Mouse (Mus musculus): Measurements from ENCODE around the gene Fsd1.

Fsd1 gene

GRCm38 (mm10) chr17:55963171-55963570 lies 23.1 kb upstream of the Fsd1 start:
- DNase-seq (ENCODE audit: low spot score): peak; percentile 52

- no peak for DNase-seq (ENCODE audit: low spot score)
Measured at GRCm38 (mm10) chr17:55964496-55964895, 21.8 kb upstream of the Fsd1 start.

- no peak for DNase-seq (ENCODE audit: low spot score)
Measured at GRCm38 (mm10) chr17:55964996-55965395, 21.3 kb upstream of the Fsd1 start.

- DNase-seq (ENCODE audit: low spot score): no peak
Measured at GRCm38 (mm10) chr17:55967186-55967585, 19.1 kb upstream of the Fsd1 start.

GRCm38 (mm10) chr17:55968210-55968609 lies 18.1 kb upstream of the Fsd1 start:
- DNase-seq (ENCODE audit: low spot score): no peak

GRCm38 (mm10) chr17:55969560-55969959 lies 16.7 kb upstream of the Fsd1 start:
- DNase-seq (ENCODE audit: low spot score): no peak

- no peak for DNase-seq (ENCODE audit: low spot score)
Measured at GRCm38 (mm10) chr17:55969966-55970891, 16.1 kb upstream of the Fsd1 start, which contains the start of gene Shd. Gene Shd, plus strand, starts transcription at chr17:55970467.

- DNase-seq (ENCODE audit: low spot score): no peak
Measured at GRCm38 (mm10) chr17:55971453-55971852, 14.9 kb upstream of the Fsd1 start.

- DNase-seq (ENCODE audit: low spot score): peak; percentile 76
Measured at GRCm38 (mm10) chr17:55976255-55976862, 9.9 kb upstream of the Fsd1 start.

- no peak for DNase-seq (ENCODE audit: low spot score)
Measured at GRCm38 (mm10) chr17:55977301-55977700, 9.0 kb upstream of the Fsd1 start.

- no peak for DNase-seq (ENCODE audit: low spot score)
Measured at GRCm38 (mm10) chr17:55990278-55990898, 4.1 kb downstream of the Fsd1 start.

- DNase-seq (ENCODE audit: low spot score): peak; percentile 43
Measured at GRCm38 (mm10) chr17:55996007-55996406, 9.7 kb downstream of the Fsd1 start.

- DNase-seq (ENCODE audit: low spot score): no peak
Measured at GRCm38 (mm10) chr17:55999794-56000499, 13.6 kb downstream of the Fsd1 start.

GRCm38 (mm10) chr17:56003000-56003399 lies 16.7 kb downstream of the Fsd1 start:
- DNase-seq (ENCODE audit: low spot score): no peak

- peak; percentile 81 for DNase-seq (ENCODE audit: low spot score)
Measured at GRCm38 (mm10) chr17:56005415-56006061, 19.2 kb downstream of the Fsd1 start, which contains the start of the genes Stap2 and Mpnd. Gene Stap2, minus strand, starts transcription at chr17:56005584. Gene Mpnd, plus strand, starts transcription at chr17:56005711.

GRCm38 (mm10) chr17:56006956-56007355 lies 20.6 kb downstream of the Fsd1 start:
- no peak for DNase-seq (ENCODE audit: low spot score)

GRCm38 (mm10) chr17:56007444-56008355 lies 21.4 kb downstream of the Fsd1 start:
- DNase-seq (ENCODE audit: low spot score): no peak

- peak; percentile 98 for DNase-seq (ENCODE audit: low spot score)
Measured at GRCm38 (mm10) chr17:56008356-56009087, 22.2 kb downstream of the Fsd1 start.

GRCm38 (mm10) chr17:56009088-56009961 lies 23.0 kb downstream of the Fsd1 start:
- peak; percentile 90 for DNase-seq (ENCODE audit: low spot score)

Measured in adipocyte (in vitro differentiated cells).